Mouse (Mus musculus): ENCODE results near the gene Tmcc1.
"Not testable (repeated sequence)": the region's sequence is repeated elsewhere in the genome, so short reads cannot be mapped to it uniquely, and the experiment has no call there.

Tmcc1 gene

DNA sequence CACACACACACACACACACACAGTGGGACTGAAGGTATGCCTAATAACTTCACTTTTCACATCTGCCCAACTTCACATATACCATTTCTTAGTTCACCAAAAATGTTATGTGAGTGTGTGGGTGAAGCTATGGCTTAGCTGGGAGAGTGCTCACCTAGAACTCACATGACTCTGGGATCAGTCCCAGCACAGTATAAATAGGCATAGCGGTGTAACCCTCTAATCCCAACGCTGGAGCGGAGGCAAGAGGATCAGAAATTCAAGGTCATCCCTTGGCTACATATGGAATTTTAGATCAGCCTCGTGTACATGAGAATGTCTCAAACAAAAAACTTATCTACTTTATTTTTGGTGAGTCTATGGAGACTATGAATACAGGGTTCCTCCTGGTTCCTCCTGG is 119.7 kb downstream of the Tmcc1 start:
- no peak for DNase-seq

- DNase-seq: no peak
Observed at GRCm38 (mm10) chr6:116072746-116073261, 120.5 kb downstream of the Tmcc1 start.

- DNase-seq: no peak
Observed at GRCm38 (mm10) chr6:116072221-116072745, 121.0 kb downstream of the Tmcc1 start.

GRCm38 (mm10) chr6:116071781-116072180 is 121.5 kb downstream of the Tmcc1 start:
- DNase-seq: no peak

DNA sequence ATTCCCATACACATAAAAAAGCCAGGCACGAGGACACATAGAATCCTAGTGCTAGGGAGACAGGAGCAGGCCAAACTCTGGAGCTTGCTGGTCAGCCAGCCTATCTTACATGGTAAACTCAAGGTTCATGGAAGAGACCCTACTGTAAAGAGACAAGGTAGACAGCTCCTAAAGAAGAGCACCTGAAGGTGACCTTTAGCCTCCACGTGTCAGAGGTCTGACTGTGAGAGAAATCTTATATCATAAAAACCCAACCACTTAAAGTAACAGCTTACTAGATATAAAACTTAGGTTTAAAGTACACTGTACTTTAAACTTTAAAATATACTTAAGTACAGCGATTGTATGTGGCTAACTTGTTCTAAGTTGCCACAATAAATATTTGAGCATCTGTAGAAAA is 122.7 kb downstream of the Tmcc1 start:
- no peak for DNase-seq

- no peak for DNase-seq
Observed at GRCm38 (mm10) chr6:116063516-116063915, 129.8 kb downstream of the Tmcc1 start.

DNA sequence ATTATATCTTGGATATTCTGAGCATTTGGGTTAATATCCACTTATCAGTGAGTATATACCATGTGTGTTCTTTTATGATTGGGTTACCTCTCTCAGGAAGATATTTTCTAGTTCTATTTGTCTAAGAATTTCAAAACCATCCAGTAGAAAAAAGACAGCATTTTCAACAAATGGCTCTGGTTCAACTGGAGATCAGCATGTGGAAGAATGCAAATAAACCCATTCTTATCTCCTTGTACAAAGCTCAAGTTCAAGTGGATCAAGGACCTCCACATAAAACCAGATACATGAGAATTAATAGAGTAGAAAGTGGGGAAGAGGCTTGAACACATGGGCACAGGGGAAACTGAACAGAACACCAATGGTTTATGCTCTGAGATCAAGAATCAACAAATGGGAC is 133.7 kb downstream of the Tmcc1 start:
- DNase-seq: not testable (repeated sequence)

GRCm38 (mm10) chr6:116058541-116059300 is 134.6 kb downstream of the Tmcc1 start:
- DNase-seq: no peak

GRCm38 (mm10) chr6:116056676-116057264 is 136.5 kb downstream of the Tmcc1 start:
- peak; percentile 58 for DNase-seq

DNA sequence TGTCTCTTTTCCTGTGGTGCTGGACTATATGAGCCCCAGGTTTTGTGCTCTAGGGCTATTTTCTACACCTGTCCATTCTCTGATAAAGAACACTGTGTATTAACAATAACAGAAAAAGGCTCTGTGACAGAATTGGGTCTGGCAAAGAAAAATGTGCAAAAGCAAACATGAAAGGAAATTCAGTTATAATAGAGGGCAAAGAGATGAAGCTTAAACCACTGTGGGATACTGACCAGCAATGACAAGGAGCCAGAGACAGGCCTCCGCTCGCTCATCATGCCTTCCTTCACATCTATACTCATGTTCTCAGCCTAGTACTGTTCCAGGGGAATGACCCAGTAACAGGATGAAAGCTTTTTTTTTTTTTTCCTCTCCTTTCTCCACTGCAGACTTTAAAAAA is 137.5 kb downstream of the Tmcc1 start:
- no peak for DNase-seq

- peak; percentile 85 for DNase-seq
Observed at GRCm38 (mm10) chr6:116055001-116055471, 138.2 kb downstream of the Tmcc1 start.

DNA sequence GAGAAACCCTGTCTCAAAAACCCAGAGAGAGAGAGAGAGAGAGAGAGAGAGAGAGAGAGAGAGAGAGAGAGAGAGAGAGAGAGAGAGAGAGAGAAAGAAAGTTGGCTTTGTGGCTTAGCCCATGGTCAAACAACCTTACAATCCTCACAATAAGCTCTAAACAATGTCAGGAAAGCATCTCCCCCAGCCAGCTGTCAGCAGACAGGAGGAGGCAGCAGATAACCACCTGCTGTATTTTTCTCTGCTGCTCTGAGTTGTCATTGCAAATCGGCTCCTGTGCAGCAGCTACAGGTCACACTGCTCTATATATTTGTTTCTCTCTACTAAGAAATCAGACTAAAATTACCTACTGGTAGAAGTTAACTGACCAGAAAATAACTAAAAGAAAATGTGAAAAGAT is 145.4 kb downstream of the Tmcc1 start:
- DNase-seq: no peak

GRCm38 (mm10) chr6:116047366-116047765 is 145.9 kb downstream of the Tmcc1 start:
- no peak for DNase-seq

DNA sequence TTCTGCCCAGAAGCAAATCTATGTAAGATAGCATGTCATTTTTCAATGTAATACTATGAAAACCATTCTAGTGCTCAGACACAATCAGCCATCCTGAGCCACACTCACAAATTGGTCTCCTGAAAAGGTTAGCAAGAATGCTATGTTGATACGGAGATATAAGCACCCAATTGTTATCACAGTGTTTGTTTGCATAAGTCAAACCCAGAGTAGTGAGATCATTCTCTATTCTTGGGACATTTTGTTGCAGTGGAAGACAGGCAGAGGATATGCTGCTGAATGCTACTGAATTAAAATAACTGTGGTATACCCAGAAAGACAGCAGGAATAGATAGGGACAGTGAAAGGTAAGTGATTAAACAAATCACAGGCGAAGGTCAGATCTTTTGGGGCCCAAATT is 149.2 kb downstream of the Tmcc1 start:
- DNase-seq: no peak

- DNase-seq: no peak
Observed at GRCm38 (mm10) chr6:116038222-116038621, 155.1 kb downstream of the Tmcc1 start.

- DNase-seq: no peak
Observed at GRCm38 (mm10) chr6:116037281-116037831, 155.9 kb downstream of the Tmcc1 start.

DNA sequence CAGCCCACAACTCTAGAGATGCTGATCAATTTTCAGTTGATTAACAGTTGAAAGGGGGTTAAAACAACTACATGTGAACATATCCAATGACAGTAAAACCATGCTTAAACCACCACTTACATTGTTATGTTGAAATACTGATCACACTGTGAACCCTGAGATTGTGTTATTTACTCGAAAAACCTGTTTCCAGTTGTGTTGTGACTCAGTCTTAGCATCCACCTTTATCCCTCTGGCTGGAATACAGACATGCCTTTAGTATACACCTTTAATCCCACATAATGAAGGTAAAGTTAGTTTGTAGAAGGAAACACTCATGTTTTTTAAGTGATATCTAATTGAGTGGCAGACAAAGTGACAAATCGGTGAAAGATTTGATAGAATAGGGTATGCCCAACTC is 156.7 kb downstream of the Tmcc1 start:
- no peak for DNase-seq

- DNase-seq: no peak
Observed at GRCm38 (mm10) chr6:116031052-116031451, 162.2 kb downstream of the Tmcc1 start.

GRCm38 (mm10) chr6:116024666-116025065 is 168.6 kb downstream of the Tmcc1 start:
- DNase-seq: no peak

- DNase-seq: no peak
Observed at GRCm38 (mm10) chr6:116021961-116022485, 171.3 kb downstream of the Tmcc1 start.

DNA sequence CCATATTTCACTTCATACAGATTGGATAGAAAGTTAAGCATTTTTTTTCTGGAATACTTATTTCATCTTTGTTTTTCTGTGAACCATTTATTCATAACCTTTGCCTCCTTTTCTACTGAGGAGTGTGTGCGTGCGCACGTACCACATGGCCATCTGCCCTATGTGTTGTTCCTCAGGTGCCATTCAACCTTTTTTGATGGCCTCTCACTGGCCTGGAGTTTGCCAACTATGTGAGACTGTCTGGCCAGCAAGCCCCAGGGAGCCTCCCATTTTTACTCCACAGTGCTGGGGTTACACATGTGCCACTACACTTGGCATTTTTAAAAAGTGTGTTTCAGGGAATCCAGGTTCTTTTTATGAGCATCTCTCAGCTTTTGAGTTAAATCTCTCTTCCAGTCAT is 177.4 kb downstream of the Tmcc1 start:
- no peak for DNase-seq

DNA sequence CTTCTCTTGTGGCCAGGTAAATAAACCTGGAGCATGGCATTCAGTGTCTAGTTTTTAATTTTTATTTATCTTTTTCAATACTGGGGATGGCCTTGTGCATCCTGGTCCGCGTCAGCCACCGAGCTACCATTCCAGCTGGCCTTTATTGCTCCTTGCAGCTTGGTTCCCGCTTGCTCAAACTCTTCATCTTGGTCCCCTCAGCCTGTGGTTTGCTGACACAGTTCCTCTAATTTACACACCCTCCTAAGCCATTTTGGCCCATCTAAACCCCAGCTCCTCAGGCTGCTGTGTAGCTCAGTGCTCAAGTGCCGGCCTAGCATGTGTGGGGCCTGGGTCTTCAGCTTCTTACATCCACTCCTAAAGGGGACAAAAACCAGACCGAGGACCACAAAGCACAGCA is 179.2 kb downstream of the Tmcc1 start:
- DNase-seq: no peak

DNA sequence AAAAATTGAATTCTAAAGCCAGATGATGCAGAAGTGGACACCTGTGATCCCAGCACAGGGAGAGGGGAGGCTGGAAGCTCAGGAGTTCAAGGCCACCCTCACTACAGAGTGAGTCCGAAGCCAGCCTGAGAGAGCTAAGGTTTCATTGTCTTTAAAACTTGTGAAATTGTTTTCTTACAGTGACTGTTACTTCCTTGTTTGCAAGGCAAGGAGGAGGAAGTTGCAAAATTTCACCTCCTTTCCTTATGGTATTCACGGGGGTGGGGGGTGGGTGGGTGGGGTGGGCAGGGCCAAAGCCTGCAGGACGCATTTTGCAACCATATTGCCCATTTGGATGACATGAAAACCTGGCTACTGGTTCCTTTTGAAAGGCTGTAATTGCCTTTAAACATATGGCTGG is 179.6 kb downstream of the Tmcc1 start:
- DNase-seq: no peak

GRCm38 (mm10) chr6:116010541-116010940 is 182.7 kb downstream of the Tmcc1 start:
- DNase-seq: peak; percentile 70
